Mouse (Mus musculus): ENCODE measurements around the gene Ascl5. TPM values are rescaled to one million over a fixed set of nuclear protein-coding genes. Genes with fewer than 3 reads are reported as not detected.

The Ascl5 gene
- not detected for polyA plus RNA-seq (2015; fragmentation: Illumina TruSeq; extraction: RNeasy Lipid Tissue Mini Kit (QIAGEN cat#74804); ENCODE audit: insufficient read depth, low read depth, low replicate concordance)

GRCm38 (mm10) chr1:136050312-136051012 lies at the start of gene Ascl5:
Ascl5 (plus strand) TSS chr1:136050804.

GRCm38 (mm10) chr1:136006292-136006748 lies 44.3 kb upstream of the Ascl5 start, which contains the start of gene Igfn1:
Igfn1 (minus strand) TSS chr1:136006342.

GRCm38 (mm10) chr1:136007211-136008158 lies 43.1 kb upstream of the Ascl5 start, which contains the start of gene Tmem9:
Tmem9 (plus strand) TSS chr1:136008150.

DNA sequence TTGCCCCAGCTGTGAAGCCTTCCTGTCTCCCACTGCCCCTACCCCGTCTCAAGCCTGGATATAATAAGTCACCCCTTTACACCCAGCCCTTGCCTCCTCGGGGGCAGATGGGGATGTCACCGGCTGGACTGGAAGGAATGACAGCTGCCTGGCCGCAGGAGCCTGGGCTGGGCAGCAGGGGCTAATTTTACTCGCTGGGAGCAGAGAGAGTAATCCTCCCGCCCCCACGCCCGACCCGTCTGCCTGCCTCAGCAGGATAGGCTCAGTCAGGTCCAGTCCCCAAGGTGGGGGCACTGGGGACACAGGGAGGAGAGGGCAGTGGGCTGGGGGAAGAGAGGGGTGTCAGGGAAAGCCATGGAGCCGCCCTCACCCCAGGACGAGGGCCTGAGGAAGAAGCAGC lies 1.9 kb downstream of the Ascl5 start, which contains the start of gene Cacna1s:
Cacna1s (plus strand) TSS at position 204 of the 400 bp plus-strand sequence.

Other genes starting within 250 kb of the Ascl5 start
- gene Lad1, start 232.2 kb upstream of the Ascl5 start, polyA plus RNA-seq (2015; fragmentation: Illumina TruSeq; extraction: RNeasy Lipid Tissue Mini Kit (QIAGEN cat#74804); ENCODE audit: insufficient read depth, low read depth, low replicate concordance): 2.2 TPM
- not detected for gene Tnnt2, start 214.4 kb upstream of the Ascl5 start, polyA plus RNA-seq (2015; fragmentation: Illumina TruSeq; extraction: RNeasy Lipid Tissue Mini Kit (QIAGEN cat#74804); ENCODE audit: insufficient read depth, low read depth, low replicate concordance)
- gene Pkp1, start 131.6 kb upstream of the Ascl5 start, polyA plus RNA-seq (2015; fragmentation: Illumina TruSeq; extraction: RNeasy Lipid Tissue Mini Kit (QIAGEN cat#74804); ENCODE audit: insufficient read depth, low read depth, low replicate concordance): not detected
- not detected for gene Igfn1, start 44.5 kb upstream of the Ascl5 start, polyA plus RNA-seq (2015; fragmentation: Illumina TruSeq; extraction: RNeasy Lipid Tissue Mini Kit (QIAGEN cat#74804); ENCODE audit: insufficient read depth, low read depth, low replicate concordance)
- gene Tmem9, start 42.7 kb upstream of the Ascl5 start, polyA plus RNA-seq (2015; fragmentation: Illumina TruSeq; extraction: RNeasy Lipid Tissue Mini Kit (QIAGEN cat#74804); ENCODE audit: insufficient read depth, low read depth, low replicate concordance): 10.8 TPM
- not detected for gene Cacna1s, start 1.9 kb downstream of the Ascl5 start, polyA plus RNA-seq (2015; fragmentation: Illumina TruSeq; extraction: RNeasy Lipid Tissue Mini Kit (QIAGEN cat#74804); ENCODE audit: insufficient read depth, low read depth, low replicate concordance)
- gene Kif21b, start 80.6 kb downstream of the Ascl5 start, polyA plus RNA-seq (2015; fragmentation: Illumina TruSeq; extraction: RNeasy Lipid Tissue Mini Kit (QIAGEN cat#74804); ENCODE audit: insufficient read depth, low read depth, low replicate concordance): 0.61 TPM
- not detected for gene Mroh3, start 162.0 kb downstream of the Ascl5 start, polyA plus RNA-seq (2015; fragmentation: Illumina TruSeq; extraction: RNeasy Lipid Tissue Mini Kit (QIAGEN cat#74804); ENCODE audit: insufficient read depth, low read depth, low replicate concordance)
- gene Inava, start 183.5 kb downstream of the Ascl5 start, polyA plus RNA-seq (2015; fragmentation: Illumina TruSeq; extraction: RNeasy Lipid Tissue Mini Kit (QIAGEN cat#74804); ENCODE audit: insufficient read depth, low read depth, low replicate concordance): 2.9 TPM
- gene Gpr25, start 210.1 kb downstream of the Ascl5 start, polyA plus RNA-seq (2015; fragmentation: Illumina TruSeq; extraction: RNeasy Lipid Tissue Mini Kit (QIAGEN cat#74804); ENCODE audit: insufficient read depth, low read depth, low replicate concordance): not detected